ENCODE assay signal across 12 mouse cellular contexts in the genomic region with DNA sequence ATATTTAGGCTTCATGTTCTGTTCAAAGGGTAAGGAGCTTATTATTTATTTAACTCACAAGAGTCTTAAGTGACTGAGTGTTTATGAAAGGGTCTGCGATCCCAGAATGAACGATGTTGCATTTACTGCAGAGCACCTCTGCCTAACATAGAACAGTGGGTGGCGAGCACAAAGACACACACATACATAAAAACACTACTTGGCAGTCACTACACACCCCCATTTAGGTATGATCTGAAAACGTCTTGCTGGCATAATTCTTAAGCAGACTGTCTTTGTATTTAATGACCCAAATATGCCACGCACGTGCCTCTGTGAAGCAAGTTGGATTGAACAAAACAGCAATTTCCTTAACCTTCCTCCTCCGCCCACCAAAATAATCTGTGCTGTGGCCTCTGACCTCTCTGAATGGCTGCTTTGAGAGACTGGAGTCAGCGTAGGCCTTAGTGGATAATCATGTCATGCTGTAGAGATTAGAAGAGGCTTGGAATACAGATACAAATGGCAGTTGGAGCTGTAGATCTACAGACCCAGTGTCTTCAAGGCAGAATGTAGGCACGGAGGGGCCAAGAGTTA.
DNase-seq lines count a peak whose midpoint lies in the region; ATAC-seq and TF ChIP-seq lines count a peak whose summit lies in the region.
"Had no signal": no experiment of that assay in that cellular context is flagged by ENCODE, and none has a peak within 500 bp of the region (broad histone marks: within the 10 kb centered on the region; RNA-seq: fewer than 3 reads in every experiment).

No protein-coding gene starts in this region.

- no peaks in the 10 kb centered on the region for H3K36me3 ChIP-seq in embryonic facial prominence, embryonic 10.5 days (replicated peaks)
- no peaks in the 10 kb centered on the region for H3K36me3 ChIP-seq in hindbrain, embryonic 13.5 days
- H3K36me3 ChIP-seq in neural tube, embryonic 14.5 days (ENCODE audit: control insufficient read depth, insufficient read depth, low read length), result no peaks in the 10 kb centered on the region
- H3K36me3 ChIP-seq in kidney, adult 2 months (ENCODE audit: control insufficient read depth, insufficient read depth, low read length), result no peaks in the 10 kb centered on the region
- H3K36me3 ChIP-seq: liver, embryonic 15.5 days had no signal

- H3K4me2 ChIP-seq in hindbrain, embryonic 13.5 days, result no peak overlapping the region
- no peak overlapping the region for H3K4me2 ChIP-seq in neural tube, embryonic 14.5 days (ENCODE audit: low read depth, low read length)
- H3K4me2 ChIP-seq: liver, embryonic 15.5 days had no signal

- peak overlapping the region; percentile 32 for H3K27ac ChIP-seq in layer of hippocampus, adult 2 months
- peak overlapping the region; percentile 75; the same call in 1 of the 2 replicates for H3K27ac ChIP-seq in embryonic facial prominence, embryonic 10.5 days (replicated peaks)
- H3K27ac ChIP-seq in hindbrain, embryonic 13.5 days, result peak overlapping the region; percentile 71
- H3K27ac ChIP-seq in neural tube, embryonic 14.5 days (ENCODE audit: low read depth, low read length), result 0 out of 2 replicates have a peak overlapping the region, but pooled peaks have one; percentile 11
- H3K27ac ChIP-seq in kidney, adult 2 months (ENCODE audit: insufficient read depth, low read depth, low read length), result no peak overlapping the region

- no peaks in the 10 kb centered on the region for H3K9me3 ChIP-seq in embryonic facial prominence, embryonic 10.5 days
- no peaks in the 10 kb centered on the region for H3K9me3 ChIP-seq in hindbrain, embryonic 13.5 days
- H3K9me3 ChIP-seq in neural tube, embryonic 14.5 days (ENCODE audit: control insufficient read depth, low read length), result no peaks in the 10 kb centered on the region
- H3K9me3 ChIP-seq: liver, embryonic 15.5 days had no signal

- no peak overlapping the region for H3K4me3 ChIP-seq in layer of hippocampus, adult 2 months
- no peak overlapping the region for H3K4me3 ChIP-seq in embryonic facial prominence, embryonic 10.5 days
- no peak overlapping the region for H3K4me3 ChIP-seq in hindbrain, embryonic 13.5 days
- no peak overlapping the region for H3K4me3 ChIP-seq in neural tube, embryonic 14.5 days (ENCODE audit: low read depth, low read length)
- no peak overlapping the region for H3K4me3 ChIP-seq in kidney, adult 2 months (ENCODE audit: insufficient read depth, low read depth, low read length)
- H3K4me3 ChIP-seq: liver, embryonic 15.5 days had no signal

- TF ChIP-seq CTCF in layer of hippocampus, adult 2 months (conservative IDR thresholded peaks at IDR 0.05), result no peak
- no peak for TF ChIP-seq CTCF in kidney, adult 2 months (conservative IDR thresholded peaks at IDR 0.05; ENCODE audit: insufficient read depth, insufficient read length, low read depth, low read length)

- no peak for DNase-seq in layer of hippocampus, adult 2 months (ENCODE audit: low spot score in 2 of 2)
- DNase-seq in layer of hippocampus, postnatal 10 days (ENCODE audit: low spot score in 2 of 2), result no peak
- DNase-seq in embryonic facial prominence, embryonic 10.5 days (ENCODE audit: low spot score), result peak; percentile 66
- no peak for DNase-seq in cerebellum, postnatal 36 days
- no peak for DNase-seq in kidney, adult 2 months
- no peak for DNase-seq in adrenal gland, postnatal 14 days
- DNase-seq: heart, postnatal 4 days; right cerebral cortex, postnatal 4 days; thymus, adult 2 months had no signal

- peaks cover 78% of the 10 kb centered on the region for H3K4me1 ChIP-seq in embryonic facial prominence, embryonic 10.5 days
- H3K4me1 ChIP-seq in hindbrain, embryonic 13.5 days (replicated peaks), result peaks cover 77% of the 10 kb centered on the region
- peaks cover 44% of the 10 kb centered on the region for H3K4me1 ChIP-seq in neural tube, embryonic 14.5 days (ENCODE audit: control insufficient read depth, insufficient read depth, low read length)
- peaks cover 24% of the 10 kb centered on the region for H3K4me1 ChIP-seq in kidney, adult 2 months (ENCODE audit: control insufficient read depth, insufficient read depth, low read length)

- H3K27me3 ChIP-seq in embryonic facial prominence, embryonic 10.5 days (replicated peaks; ENCODE audit: low read depth, poor library complexity, severe bottlenecking), result no peaks in the 10 kb centered on the region
- no peaks in the 10 kb centered on the region for H3K27me3 ChIP-seq in hindbrain, embryonic 13.5 days
- H3K27me3 ChIP-seq in neural tube, embryonic 14.5 days (ENCODE audit: control insufficient read depth, insufficient read depth, low read length), result no peaks in the 10 kb centered on the region
- no peaks in the 10 kb centered on the region for H3K27me3 ChIP-seq in kidney, adult 2 months (replicated peaks; ENCODE audit: control insufficient read depth, insufficient read depth, low read length)

- TF ChIP-seq POLR2A in kidney, adult 2 months (IDR thresholded peaks at IDR 0.05; ENCODE audit: low read depth, low read length), result no peak

- ATAC-seq in hindbrain, embryonic 13.5 days (ENCODE audit: low FRiP score), result no peak
- ATAC-seq in neural tube, embryonic 14.5 days (ENCODE audit: low read depth), result no peak

- 20% methylated on average over 9 of the region's 9 CpGs for WGBS in embryonic facial prominence, embryonic 10.5 days
- 28% methylated on average over 9 of the region's 9 CpGs for WGBS in hindbrain, embryonic 13.5 days
- 20% methylated on average over 9 of the region's 9 CpGs for WGBS in neural tube, embryonic 14.5 days
- WGBS in kidney, adult 2 months, result 61% methylated on average over 9 of the region's 9 CpGs

- 0 out of 2 replicates have a peak overlapping the region, but pooled peaks have one; percentile 46 for H3K9ac ChIP-seq in hindbrain, embryonic 13.5 days
- H3K9ac ChIP-seq in neural tube, embryonic 14.5 days (replicated peaks; ENCODE audit: low read depth, low read length), result no peak overlapping the region
- H3K9ac ChIP-seq: liver, embryonic 15.5 days had no signal
